Mouse (Mus musculus) lung, postnatal 14 days (tissue): ENCODE data around the gene Nfkbid.

Experiments
- DNase-seq: peaks from one replicate; pipeline ENCODE4 v3.0.0; 2021

The Nfkbid gene

GRCm38 (mm10) chr7:30421175-30421889 is at the start of gene Nfkbid:
Gene Nfkbid (plus strand): TSS chr7:30421732.
- DNase-seq: peak; percentile 73

- peak; percentile 89 for DNase-seq
Observed at GRCm38 (mm10) chr7:30373501-30373962, 48.0 kb upstream of the Nfkbid start.

DNA sequence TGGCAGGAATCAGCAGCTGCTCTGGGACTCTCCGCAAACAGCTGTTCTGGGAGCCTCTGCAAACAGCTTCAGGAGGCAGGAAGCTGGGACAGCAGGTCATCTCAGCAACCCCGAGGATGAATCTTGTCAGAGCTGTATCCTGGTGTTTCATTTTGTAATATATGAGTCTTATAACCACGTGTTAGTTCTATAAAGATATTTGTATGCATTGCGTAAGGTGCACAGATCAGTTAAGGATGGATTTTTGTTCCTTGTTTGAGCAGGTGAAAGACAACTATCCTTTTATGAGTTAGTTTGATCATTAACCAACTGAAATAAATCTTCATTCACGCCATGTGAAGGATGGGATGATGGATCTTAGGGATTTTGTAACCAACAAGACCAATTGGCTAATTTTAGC is 41.5 kb upstream of the Nfkbid start:
- DNase-seq: no peak

GRCm38 (mm10) chr7:30384106-30384505 is 37.4 kb upstream of the Nfkbid start:
- no peak for DNase-seq

DNA sequence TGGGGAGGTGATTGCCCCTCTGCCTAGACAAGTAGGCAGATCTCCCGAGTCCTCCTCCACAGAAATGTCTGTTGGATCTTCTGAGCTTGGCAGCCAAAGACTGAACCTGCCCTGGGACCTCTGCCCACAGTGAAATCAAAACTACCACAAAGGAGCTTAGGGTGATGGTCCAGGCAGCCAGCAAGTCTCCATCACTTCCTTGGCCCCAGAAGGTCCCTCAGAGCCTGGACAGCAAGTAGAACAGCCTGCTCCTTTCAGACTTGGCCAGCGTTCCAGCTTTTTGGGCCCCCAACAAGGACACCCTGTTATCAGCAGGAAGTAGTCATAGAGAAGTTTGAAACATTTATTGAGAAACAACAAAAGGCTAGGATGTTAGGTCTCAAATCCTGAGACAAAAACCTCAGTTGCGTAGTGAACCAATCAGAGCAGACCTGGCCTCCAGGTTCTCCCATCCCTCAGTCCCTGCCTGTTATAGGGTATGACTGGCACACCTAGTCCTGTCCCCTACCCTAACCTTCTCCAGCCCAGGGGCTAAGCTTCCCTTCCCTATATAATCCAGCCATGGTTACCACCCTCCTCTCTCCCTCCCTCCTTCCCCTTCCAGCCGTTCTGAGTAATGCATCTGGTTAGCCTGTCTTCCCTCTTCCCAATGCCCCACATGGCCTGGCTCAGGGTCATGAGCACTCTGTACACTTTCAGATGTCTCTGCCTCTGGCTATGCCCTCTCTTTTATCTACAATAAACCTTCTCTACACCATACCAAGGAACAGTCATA is 28.6 kb upstream of the Nfkbid start:
- DNase-seq: no peak

- no peak for DNase-seq
Observed at GRCm38 (mm10) chr7:30393631-30394030, 27.9 kb upstream of the Nfkbid start.

DNA sequence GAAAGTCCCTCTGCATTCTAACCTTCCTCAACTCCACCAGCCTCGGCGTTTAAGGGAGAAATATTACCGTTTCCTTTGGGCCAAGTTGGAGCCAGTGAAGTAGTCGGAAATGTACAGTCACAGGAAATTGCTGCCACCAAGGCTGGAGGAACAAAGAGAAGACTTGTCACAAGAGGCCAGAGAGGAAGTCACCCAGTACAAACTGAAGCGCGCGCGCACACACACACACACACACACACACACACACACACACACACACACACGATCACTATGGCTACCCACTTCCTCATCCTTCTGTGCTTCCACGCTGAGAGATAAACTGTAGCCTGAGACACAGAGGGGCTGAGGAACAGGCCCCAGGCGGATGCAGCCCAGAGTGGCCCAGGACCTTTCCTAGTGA is 27.2 kb upstream of the Nfkbid start:
- DNase-seq: peak; percentile 51

GRCm38 (mm10) chr7:30394871-30395270 is 26.7 kb upstream of the Nfkbid start:
- DNase-seq: peak; percentile 20

GRCm38 (mm10) chr7:30399671-30400070 is 21.9 kb upstream of the Nfkbid start:
- no peak for DNase-seq

GRCm38 (mm10) chr7:30402343-30402742 is 19.2 kb upstream of the Nfkbid start:
- no peak for DNase-seq

- no peak for DNase-seq
Observed at GRCm38 (mm10) chr7:30408639-30409038, 12.9 kb upstream of the Nfkbid start.

DNA sequence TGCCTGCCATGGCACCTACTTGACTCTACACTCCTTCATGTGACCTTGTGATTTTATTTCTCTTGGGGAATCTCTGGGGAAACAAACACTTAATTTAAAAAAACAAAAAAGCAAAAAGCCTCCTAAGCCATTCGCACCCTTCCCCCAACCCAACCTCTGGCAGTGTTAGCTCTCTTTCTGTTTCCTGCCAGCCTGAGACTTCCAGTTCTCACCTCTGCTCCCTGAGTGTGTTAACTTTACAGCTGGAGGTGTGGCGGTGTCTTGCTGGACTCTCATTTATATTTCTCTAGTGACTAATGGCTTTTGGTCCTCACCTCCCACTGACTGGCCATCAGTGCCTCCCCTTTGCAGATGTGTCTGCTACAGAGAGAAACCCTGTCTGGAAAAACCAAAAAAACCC is 11.7 kb upstream of the Nfkbid start:
- no peak for DNase-seq

DNA sequence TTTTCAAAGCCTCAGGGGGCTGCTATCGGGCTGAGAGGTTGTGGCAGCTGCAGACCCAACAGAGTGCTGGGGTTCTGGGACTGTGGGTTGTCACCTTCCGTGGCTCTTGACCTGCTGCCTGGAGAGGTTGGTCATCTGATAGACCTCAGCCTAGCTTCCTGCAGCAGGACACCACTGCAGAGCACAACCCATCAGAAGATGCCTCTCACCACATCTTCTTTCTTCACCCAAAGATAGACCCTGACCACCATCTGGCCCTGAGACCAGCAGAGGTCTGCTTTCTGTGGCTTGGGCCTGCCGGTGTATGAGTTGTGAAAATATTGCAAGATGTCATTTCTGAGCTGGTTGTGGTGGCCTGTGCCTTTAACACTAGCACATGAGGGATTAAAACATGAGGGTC is 10.5 kb upstream of the Nfkbid start:
- no peak for DNase-seq

DNA sequence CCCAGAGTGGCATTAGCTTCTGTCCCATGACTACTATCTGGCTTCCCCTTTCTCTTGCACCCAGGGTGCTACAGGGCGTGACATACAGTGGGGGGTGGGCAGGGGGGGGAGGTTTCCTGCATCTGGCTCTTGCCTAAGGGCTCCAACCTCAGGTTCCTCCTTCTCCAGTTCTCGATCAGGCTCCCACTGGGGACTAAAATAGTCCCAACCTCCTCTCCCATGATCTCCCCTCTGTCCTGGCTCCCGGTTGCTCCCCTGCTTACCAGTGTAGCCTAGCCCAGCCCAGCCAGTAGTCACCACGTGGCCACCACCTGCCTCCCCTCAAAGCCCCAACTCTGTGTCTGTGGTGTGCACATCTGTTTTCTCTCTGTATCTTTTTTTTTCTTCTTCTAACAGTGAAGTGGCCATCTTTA is 8.8 kb upstream of the Nfkbid start:
- no peak for DNase-seq

DNA sequence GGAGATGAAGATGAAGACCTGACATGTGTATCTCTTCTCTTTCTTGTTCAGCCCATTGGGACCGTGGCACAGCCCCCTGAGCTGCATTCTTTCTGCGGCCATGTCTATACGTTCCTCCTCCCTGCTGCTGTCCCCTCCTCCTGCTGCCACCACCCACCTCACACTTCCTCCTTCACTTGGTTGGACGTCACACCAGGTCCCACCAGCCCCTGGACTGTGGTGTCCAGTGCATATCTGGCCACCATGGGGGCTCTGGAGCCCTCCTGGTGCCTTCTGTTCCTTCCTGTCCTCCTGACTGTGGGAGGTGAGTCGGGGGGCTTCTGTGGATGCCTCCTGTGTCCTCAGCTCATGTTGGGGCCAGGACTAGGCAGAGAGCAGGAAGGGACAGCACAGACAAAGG is 7.9 kb upstream of the Nfkbid start, which contains the start of gene Tyrobp:
Gene Tyrobp (plus strand): TSS at position 165 of the 400 bp plus-strand sequence.
- peak; percentile 14 for DNase-seq

DNA sequence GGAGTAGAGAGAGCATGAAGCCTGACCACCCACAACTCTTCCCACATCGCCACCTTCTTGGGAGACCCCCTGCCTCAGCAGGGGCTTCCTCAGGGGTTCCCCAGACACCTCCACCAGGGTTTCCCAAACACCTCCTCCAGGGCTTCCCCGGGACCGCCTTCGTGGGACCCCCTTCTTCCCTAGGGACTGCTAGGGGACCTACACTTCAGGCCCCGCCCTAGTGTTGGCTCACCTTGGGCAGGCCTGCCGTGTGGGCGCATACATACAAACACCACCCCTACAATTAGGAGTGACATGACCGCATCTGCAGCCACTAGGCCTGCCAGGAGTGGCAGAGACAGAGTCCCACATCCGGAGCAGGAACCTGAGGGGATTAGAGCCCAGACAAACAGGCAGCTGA is 3.7 kb upstream of the Nfkbid start:
- no peak for DNase-seq

DNA sequence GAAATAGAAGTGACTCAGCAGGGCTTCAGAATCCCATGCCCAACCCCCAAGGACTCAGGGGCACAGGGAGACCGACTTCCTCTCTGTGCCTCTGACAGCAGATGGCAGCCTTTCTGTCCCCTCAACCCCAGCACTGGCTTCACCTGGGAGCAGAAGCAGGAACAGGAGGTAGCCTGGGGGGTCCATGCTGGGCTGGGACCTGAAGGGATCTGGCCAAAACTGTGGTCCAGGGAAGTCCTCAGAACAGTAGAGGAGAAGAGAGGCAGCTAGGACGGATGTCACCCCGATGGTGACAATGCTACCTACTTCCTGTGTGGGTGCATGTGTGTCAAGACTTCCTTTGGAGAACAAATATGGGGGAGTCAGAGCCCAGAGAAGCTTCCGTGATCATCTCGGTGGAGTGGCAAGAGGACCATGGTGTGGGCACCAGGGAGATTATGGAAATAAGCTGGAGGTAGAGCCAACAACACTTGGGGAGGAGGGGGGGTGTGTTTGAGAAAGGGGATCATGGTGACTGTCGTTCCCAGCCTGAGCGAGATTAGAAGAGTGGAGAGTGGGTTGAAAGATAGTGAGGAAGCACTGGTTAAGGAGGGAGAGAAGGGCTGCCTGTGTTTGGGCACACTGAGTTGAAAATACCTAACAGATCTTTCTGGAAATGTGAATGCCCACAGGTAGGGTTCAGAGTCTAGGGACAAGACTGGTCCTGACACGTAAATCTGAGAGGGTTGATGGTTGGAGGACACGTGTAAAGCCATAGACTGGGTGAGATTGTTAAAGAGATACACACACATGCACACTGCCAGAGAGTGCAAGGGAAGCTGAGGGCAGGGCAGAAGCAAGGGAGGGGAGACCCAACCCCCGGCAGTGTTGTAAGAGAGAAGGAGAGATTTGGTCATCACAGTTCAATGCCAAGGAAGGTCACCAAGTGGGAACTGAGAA is 1.7 kb upstream of the Nfkbid start, which contains the start of gene Hcst:
Gene Hcst (minus strand): TSS at position 294 of the 939 bp plus-strand sequence.
- DNase-seq: no peak

GRCm38 (mm10) chr7:30420673-30421072 is 859 bp upstream of the Nfkbid start:
- no peak for DNase-seq

DNA sequence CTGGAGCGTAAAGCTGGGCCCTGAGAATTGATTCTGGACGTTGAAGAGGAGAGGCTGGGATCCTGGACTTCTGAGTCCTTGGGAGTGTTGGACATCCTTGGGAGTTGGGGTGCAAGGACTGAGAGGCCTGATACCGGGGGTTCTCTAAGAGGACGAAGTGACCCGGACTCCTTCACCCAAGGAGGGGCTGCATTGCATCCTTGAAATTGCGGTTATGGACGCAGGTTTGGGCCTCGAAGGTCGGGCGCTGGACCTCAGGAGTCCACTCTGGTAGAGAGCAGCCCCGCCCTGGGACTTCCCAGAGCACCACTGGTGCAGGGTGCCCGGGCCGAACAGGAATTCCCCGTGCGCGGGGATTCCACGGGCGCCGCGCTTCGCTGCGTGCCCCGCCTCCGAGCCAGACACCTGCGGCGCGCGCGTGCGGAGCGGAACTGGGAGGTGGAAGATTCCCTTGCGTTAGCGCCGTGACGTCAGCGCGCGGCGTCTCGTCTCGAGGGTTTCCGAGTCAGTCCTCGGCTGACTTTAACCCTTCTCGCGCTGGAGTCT is 431 bp downstream of the Nfkbid start:
- peak; percentile 89 for DNase-seq

DNA sequence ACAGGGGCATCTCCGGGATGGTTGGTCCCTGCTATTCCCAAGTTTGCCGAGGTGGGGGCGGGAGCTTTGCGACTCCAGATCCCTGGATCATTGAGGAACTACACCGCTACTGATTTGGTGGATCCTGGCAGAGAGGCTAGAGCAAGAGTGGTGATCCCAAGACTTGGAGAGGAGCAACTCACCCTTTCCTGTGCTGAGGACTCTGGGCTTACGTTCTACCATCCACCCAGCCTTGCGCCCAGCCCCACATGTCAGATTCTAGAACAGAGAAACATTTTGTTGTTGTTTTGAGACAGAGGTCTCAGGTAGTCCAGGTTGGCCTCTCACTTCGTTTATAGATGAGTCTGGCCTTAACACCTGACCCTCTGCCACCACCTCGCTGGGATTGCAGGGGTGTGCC is 1.0 kb downstream of the Nfkbid start:
- no peak for DNase-seq

DNA sequence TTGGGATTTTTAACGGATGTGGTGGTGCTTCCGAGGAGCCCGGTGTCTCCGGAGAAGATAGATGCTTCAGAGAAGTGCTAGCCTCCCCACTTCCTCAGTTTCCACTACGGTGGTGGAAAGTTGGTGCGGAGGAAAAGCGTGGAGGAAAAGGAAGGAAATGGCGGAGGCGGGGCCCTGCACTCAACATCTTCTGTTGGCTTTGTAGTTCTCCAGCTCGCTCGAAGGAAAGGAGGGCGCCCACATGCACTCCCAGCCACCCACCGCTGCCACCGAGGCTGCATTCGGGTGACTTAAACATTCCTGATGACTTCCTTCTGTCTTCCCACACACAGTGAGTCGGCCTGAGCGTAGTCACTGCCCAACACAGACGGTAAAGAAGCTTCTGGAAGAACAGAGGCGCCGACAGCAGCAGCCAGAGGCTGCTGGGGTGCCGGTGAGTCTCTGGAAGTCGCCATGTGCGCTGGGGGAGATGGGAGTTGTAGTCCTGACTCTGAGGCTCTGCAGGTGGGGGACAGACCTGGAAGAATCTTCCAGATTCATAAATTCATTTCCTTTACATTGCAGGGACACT is 1.6 kb downstream of the Nfkbid start:
- DNase-seq: peak; percentile 35

- DNase-seq: no peak
Observed at GRCm38 (mm10) chr7:30429327-30429726, 7.8 kb downstream of the Nfkbid start.
